Comparison of ENCODE assay signal across 26 mouse cellular contexts in the genomic region with DNA sequence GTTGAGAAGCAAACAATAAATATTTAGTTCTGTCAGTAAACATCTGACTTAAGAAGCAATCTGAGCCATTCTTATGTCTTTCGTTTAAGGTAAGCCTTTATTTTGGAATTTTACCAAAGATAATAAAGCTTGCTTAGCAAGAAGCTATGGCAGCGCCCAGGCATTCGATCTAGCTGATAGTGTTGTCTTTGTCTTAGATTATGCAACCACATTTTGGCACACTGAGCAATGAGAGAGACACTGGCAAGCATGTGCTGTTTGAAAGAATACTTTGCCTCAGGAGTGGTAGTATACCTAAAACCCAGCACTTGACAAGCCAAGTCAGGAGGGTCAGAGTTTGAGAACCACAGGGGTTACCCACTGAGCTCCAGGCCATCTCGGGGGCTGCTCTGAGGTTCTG. TPM values are rescaled to one million over a fixed set of nuclear protein-coding genes. Genes with fewer than 3 reads are reported as not detected.
DNase-seq lines count a peak whose midpoint lies in the region; TF ChIP-seq lines count a peak whose summit lies in the region.
"Had no signal": no experiment of that assay in that cellular context is flagged by ENCODE, and none has a peak within 500 bp of the region (broad histone marks: within the 10 kb centered on the region; RNA-seq: fewer than 3 reads in every experiment).

No protein-coding gene starts in this region.

- no peak for TF ChIP-seq CTCF in left cerebral cortex, adult 2 months (IDR thresholded peaks at IDR 0.05)

- DNase-seq in left cerebral cortex, adult 2 months (ENCODE audit: extremely low spot score in 1 of 2, low spot score in 2 of 2) = no peak
- DNase-seq in left cerebral cortex, postnatal 36 days (ENCODE audit: low spot score in 2 of 2) = no peak
- DNase-seq in urinary bladder, postnatal 14 days (ENCODE audit: low spot score) = peak; percentile 34
- DNase-seq in urinary bladder, postnatal 25 days (ENCODE audit: low spot score) = no peak
- peak; percentile 33 for DNase-seq in adipocyte (ENCODE audit: low spot score)
- peak; percentile 94 for DNase-seq in gonadal fat pad, adult 2 months (ENCODE audit: low read depth)
- DNase-seq in thymus, postnatal 10 days (ENCODE audit: low spot score in 2 of 2) = no peak
- no peak for DNase-seq in cerebellum, postnatal 25 days
- DNase-seq: adrenal gland, adult 2 months; adrenal gland, postnatal 14 days; cerebellum, adult 11-12 months; cerebellum, adult 8-10 months; cerebellum, postnatal 10 days; gastrocnemius, postnatal 14 days; heart, adult 18-20 months; heart, postnatal 10 days; heart, postnatal 4 days had no signal

- H3K4me3 ChIP-seq in left cerebral cortex, adult 2 months = no peak overlapping the region
- H3K4me3 ChIP-seq: embryonic facial prominence, embryonic 12.5 days; erythroblast, embryonic 14.5 days; forebrain, embryonic 10.5 days; forebrain, embryonic 13.5 days; heart, embryonic 12.5 days; heart, embryonic 15.5 days had no signal

- intact Hi-C loops in left cerebral cortex, adult 2 months (cut with DNase I) = no loop called here
- intact Hi-C loops in left cerebral cortex, postnatal 36 days (cut with DNase I) = no loop called here

- H3K27ac ChIP-seq in left cerebral cortex, adult 2 months = peak overlapping the region; percentile 41
- H3K27ac ChIP-seq: embryonic facial prominence, embryonic 12.5 days; forebrain, embryonic 10.5 days; forebrain, embryonic 13.5 days; heart, embryonic 15.5 days; hindbrain, embryonic 14.5 days; hindbrain, postnatal 0 days had no signal

RNA-seq across cellular contexts. Expression of gene Cds1, which starts 16.0 kb away (rescaled TPM):
- total RNA-seq in left cerebral cortex, adult 2 months (2021) = 10 to 100 TPM; 93.3 to 95.7 TPM
- 10 to 100 TPM; 77.5 to 94.7 TPM for total RNA-seq in left cerebral cortex, postnatal 36 days (2021)
- polyA plus RNA-seq in gonadal fat pad, adult 2 months (2012; rRNA removed) = 95.7 and 103 TPM in 2 replicates
- polyA plus RNA-seq: erythroblast, embryonic 14.5 days; inflammation-experienced regulatory T-cells, adult 6 months had no signal

Comparison
In these comparisons a context has a peak if more than half of its experiments do, and no peak if none do; other contexts are left out.
1. DNase-seq: peak in urinary bladder, postnatal 14 days (single experiment), adipocyte (single experiment) and gonadal fat pad, adult 2 months (single experiment); none in left cerebral cortex, adult 2 months (0 of 2), left cerebral cortex, postnatal 36 days (0 of 2), urinary bladder, postnatal 25 days (single experiment), thymus, postnatal 10 days (0 of 2) and cerebellum, postnatal 25 days (0 of 2).